ENCODE assay signal across 16 mouse cellular contexts in genomic region chr10:40419841-40420240, GRCm38 (mm10).
A peak's percentile ranks its signal among the peaks of the same experiment; 100 is the strongest.
DNase-seq lines count a peak whose midpoint lies in the region.
"Had no signal": no experiment of that assay in that cellular context is flagged by ENCODE, and none has a peak within 500 bp of the region (broad histone marks: within the 10 kb centered on the region; RNA-seq: fewer than 3 reads in every experiment).

No protein-coding gene starts in this region.

- DNase-seq in spleen, postnatal 36 days (ENCODE audit: low spot score in 2 of 2): peak; percentile 50 to 55
- DNase-seq in spleen, adult 18-20 months: no peak
- peak; percentile 79 for DNase-seq in naive thymus-derived CD4-positive, alpha-beta T cell, adult 2 months (ENCODE audit: low read depth)
- peak; percentile 50 to 61 for DNase-seq in thymus, postnatal 10 days (ENCODE audit: low spot score in 2 of 2)
- DNase-seq in right cerebral cortex, postnatal 25 days: no peak
- DNase-seq in testis, postnatal 14 days (ENCODE audit: low spot score): no peak
- DNase-seq in urinary bladder, adult 18-20 months (ENCODE audit: low spot score in 2 of 2): no peak
- DNase-seq: adrenal gland, postnatal 25 days; cerebellum, adult 11 months; cerebellum, postnatal 25 days; embryo, embryonic 11 days; forebrain, postnatal 0 days; gastrocnemius, postnatal 36 days; kidney, postnatal 4 days; lung, embryonic 14.5 days; lung, postnatal 4 days had no signal

Comparison
In these comparisons a context has a peak if more than half of its experiments do, and no peak if none do; other contexts are left out.
1. DNase-seq: peak in spleen, postnatal 36 days (2 of 2), naive thymus-derived CD4-positive, alpha-beta T cell, adult 2 months (single experiment) and thymus, postnatal 10 days (2 of 2); none in spleen, adult 18-20 months (0 of 2), right cerebral cortex, postnatal 25 days (single experiment), testis, postnatal 14 days (single experiment) and urinary bladder, adult 18-20 months (0 of 2).